Mouse (Mus musculus): ENCODE results near the gene Cpt1b. TPM values are rescaled to one million over a fixed set of nuclear protein-coding genes. Genes with fewer than 3 reads are reported as not detected.
A peak's percentile ranks its signal among the peaks of the same experiment; 100 is the strongest.

Gene Cpt1b
- total and polyA plus RNA-seq, 3 experiments = 0.92 to 2.0 TPM; not detected in 1

DNA sequence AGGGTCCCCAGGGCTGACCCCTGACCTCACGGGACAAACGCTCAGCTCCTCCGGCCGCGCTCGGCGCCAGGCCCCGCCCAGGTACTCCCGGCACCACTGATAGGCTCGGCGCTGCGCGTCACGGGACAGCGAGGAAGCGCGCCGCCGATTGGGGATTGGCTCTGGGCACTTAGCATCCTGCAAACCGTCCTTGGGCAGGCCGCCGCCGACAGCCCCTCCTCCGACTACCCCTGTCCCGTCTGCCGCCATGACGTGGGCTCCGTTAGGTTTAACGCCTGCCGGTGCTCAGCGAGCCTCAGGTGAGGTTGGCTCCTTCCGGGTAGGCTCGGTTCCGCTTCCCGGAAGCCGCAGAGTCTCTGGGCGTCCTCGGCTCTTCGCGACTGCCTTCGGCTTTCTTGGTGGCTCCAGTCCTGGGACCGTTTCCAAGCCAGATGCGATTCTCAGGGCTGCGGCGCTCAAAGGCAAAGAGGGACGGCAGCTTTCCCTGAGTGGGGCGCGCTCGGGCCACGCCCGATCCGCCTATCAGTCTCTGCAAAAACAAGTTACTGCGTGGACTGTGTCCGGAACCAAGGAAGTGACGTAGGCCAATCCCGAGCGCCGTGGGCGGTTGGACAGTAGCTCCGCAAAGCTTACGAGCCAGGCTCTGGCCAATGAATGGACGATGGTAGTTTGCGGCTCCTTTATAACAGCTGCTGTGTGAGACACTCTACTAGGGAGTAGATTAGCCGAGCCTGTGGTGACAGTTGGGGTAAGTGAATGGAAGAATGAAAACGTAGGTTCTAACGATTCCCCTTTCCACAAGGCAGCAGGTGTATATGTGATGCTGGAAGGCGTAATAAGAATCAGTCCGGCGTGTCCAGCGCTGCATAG, 3.9 kb upstream of the Cpt1b start, which contains the start of the genes C730034F03Rik, Gm44502 and Chkb (continued):
- TF ChIP-seq POLR2AphosphoS5 (IDR thresholded peaks at IDR 0.05; ENCODE audit: borderline replicate concordance, low read depth, low read length) = peak; percentile 74; the same call in 1 of the 2 replicates
- peak; percentile 64 for TF ChIP-seq MAX (IDR thresholded peaks at IDR 0.05; ENCODE audit: low read length)
- TF ChIP-seq MXI1 (IDR thresholded peaks at IDR 0.05; ENCODE audit: low read depth, low read length) = peak; percentile 69
- peak; percentile 60; the same call in 1 of the 2 replicates for TF ChIP-seq ETS1 (IDR thresholded peaks at IDR 0.05; ENCODE audit: low read depth, low read length)
- peak; percentile 83 for TF ChIP-seq BHLHE40 (IDR thresholded peaks at IDR 0.05; ENCODE audit: borderline replicate concordance, low read depth, low read length)
- no peak for TF ChIP-seq UBTF (IDR thresholded peaks at IDR 0.05; ENCODE audit: borderline replicate concordance, insufficient read depth, low read depth, low read length)
- TF ChIP-seq MYB (IDR thresholded peaks at IDR 0.05; ENCODE audit: low read depth, low read length) = no peak; the same call in none of the 2 replicates
- peak; percentile 60 to 79 for TF ChIP-seq POLR2A (IDR thresholded peaks at IDR 0.05; ENCODE audit: control insufficient read depth in 1 of 2, insufficient read depth in 1 of 2, low read depth in 1 of 2, low read length in 2 of 2, poor library complexity in 1 of 2)
- TF ChIP-seq USF1 (IDR thresholded peaks at IDR 0.05; ENCODE audit: low read depth, low read length) = peak; percentile 78
- no peak for TF ChIP-seq CTCF (IDR thresholded peaks at IDR 0.05 in 2 of 3, conservative IDR thresholded peaks at IDR 0.05 in 1 of 3; ENCODE audit: control insufficient read depth in 1 of 3, insufficient read depth in 1 of 3, low read depth in 2 of 3, low read length in 3 of 3, poor library complexity in 1 of 3, severe bottlenecking in 1 of 3)
- TF ChIP-seq HCFC1 (IDR thresholded peaks at IDR 0.05; ENCODE audit: low read depth, low read length) = peak; percentile 78
- peak; percentile 87 for TF ChIP-seq SIN3A (IDR thresholded peaks at IDR 0.05; ENCODE audit: low read length)
- TF ChIP-seq RCOR1 (IDR thresholded peaks at IDR 0.05; ENCODE audit: low read depth, low read length) = no peak
- peak; percentile 35; the same call in 1 of the 2 replicates for TF ChIP-seq TCF12 (IDR thresholded peaks at IDR 0.05; ENCODE audit: low read depth, low read length)
- TF ChIP-seq NRF1 (IDR thresholded peaks at IDR 0.05; ENCODE audit: insufficient read depth, low read depth, low read length, poor library complexity, severe bottlenecking) = peak; percentile 38; the same call in 1 of the 2 replicates
- no peak for TF ChIP-seq GABPA (IDR thresholded peaks at IDR 0.05; ENCODE audit: low read depth, low read length)
- no peak for TF ChIP-seq MAFK (IDR thresholded peaks at IDR 0.05; ENCODE audit: borderline replicate concordance, low read depth, low read length)
- TF ChIP-seq GATA1 (IDR thresholded peaks at IDR 0.05; ENCODE audit: low read depth, low read length) = no peak
- no peak; a peak in 2 of 4 replicates for TF ChIP-seq EP300 (IDR thresholded peaks at IDR 0.05; ENCODE audit: low read depth in 1 of 2, low read length in 2 of 2)
- TF ChIP-seq ZNF384 (IDR thresholded peaks at IDR 0.05; ENCODE audit: low read depth, low read length) = no peak
- no peak for TF ChIP-seq CHD2 (IDR thresholded peaks at IDR 0.05; ENCODE audit: low read length)

DNA sequence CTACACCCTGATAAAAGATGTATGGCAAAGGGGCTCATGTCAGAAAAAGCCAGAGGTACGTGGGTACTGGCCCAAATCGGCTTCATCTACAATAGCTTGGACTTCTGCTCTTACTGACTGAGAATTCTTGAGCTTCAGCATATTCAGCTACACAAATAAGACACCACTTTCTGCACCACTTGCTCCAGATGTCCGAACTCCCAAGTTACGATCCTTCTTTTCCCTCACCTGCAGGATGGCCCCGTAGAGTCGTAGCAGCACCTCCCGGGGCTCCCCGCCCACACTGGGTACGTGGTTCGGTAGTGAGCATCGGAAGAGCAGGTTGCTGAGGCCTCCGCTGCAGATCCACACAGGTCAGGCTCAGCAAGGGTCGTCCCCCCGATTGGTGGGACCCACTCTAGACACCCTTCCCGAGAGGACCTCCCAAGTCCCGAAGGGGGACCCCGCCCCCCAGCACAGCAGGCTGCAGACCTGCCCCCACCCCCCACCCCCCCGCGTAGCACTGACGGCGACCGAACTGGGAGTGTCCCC, 3.2 kb upstream of the Cpt1b start:
- H3K9me3 ChIP-seq (replicated peaks; ENCODE audit: insufficient read depth, low read length) = no peaks in the 10 kb centered on the region
- H3K4me1 ChIP-seq (ENCODE audit: control insufficient read depth in 1 of 2, insufficient read depth in 2 of 2, low read length in 2 of 2) = peaks cover 0 to 9% of the 10 kb centered on the region in 2 experiments; a peak in 1 of 4 replicates
- no peaks in the 10 kb centered on the region; the same call in 1 of the 2 replicates for H3K79me2 ChIP-seq (ENCODE audit: control insufficient read depth, insufficient read depth, low read length, poor library complexity)
- H3K36me3 ChIP-seq (ENCODE audit: control insufficient read depth in 1 of 2, insufficient read depth in 2 of 2, low read length in 2 of 2) = peaks cover 0 to 5% of the 10 kb centered on the region in 2 experiments; a peak in 2 of 4 replicates
- TF ChIP-seq MAZ (IDR thresholded peaks at IDR 0.05; ENCODE audit: low read depth, low read length) (no peak), USF2 (IDR thresholded peaks at IDR 0.05; ENCODE audit: borderline replicate concordance in 1 of 2, insufficient read depth in 1 of 2, low read depth in 1 of 2, low read length in 2 of 2) (no peak), TCF12 (IDR thresholded peaks at IDR 0.05; ENCODE audit: low read depth, low read length) (no peak), POLR2AphosphoS5 (IDR thresholded peaks at IDR 0.05; ENCODE audit: borderline replicate concordance, low read depth, low read length) (no peak), GABPA (IDR thresholded peaks at IDR 0.05; ENCODE audit: low read depth, low read length) (no peak), TAL1 (IDR thresholded peaks at IDR 0.05; ENCODE audit: low read length) (no peak), MAFK (IDR thresholded peaks at IDR 0.05; ENCODE audit: borderline replicate concordance, low read depth, low read length) (no peak), ZMIZ1 (IDR thresholded peaks at IDR 0.05; ENCODE audit: low read depth, low read length) (no peak), CHD2 (IDR thresholded peaks at IDR 0.05; ENCODE audit: low read length) (no peak), JUND (IDR thresholded peaks at IDR 0.05; ENCODE audit: low read depth, low read length) (no peak), ZNF384 (IDR thresholded peaks at IDR 0.05; ENCODE audit: low read depth, low read length) (no peak), UBTF (IDR thresholded peaks at IDR 0.05; ENCODE audit: borderline replicate concordance, insufficient read depth, low read depth, low read length) (no peak), RCOR1 (IDR thresholded peaks at IDR 0.05; ENCODE audit: low read depth, low read length) (no peak), POLR2A (IDR thresholded peaks at IDR 0.05; ENCODE audit: control insufficient read depth in 1 of 2, insufficient read depth in 1 of 2, low read depth in 1 of 2, low read length in 2 of 2, poor library complexity in 1 of 2) (no peak)
- H3K4me3 ChIP-seq (ENCODE audit: control insufficient read depth in 1 of 2, insufficient read depth in 1 of 2, low read depth in 2 of 2, low read length in 2 of 2) = peak overlapping the region; percentile 75 to 84
- DNase-seq (ENCODE audit: low read depth, low spot score) = no peak
- peak overlapping the region; percentile 69 for H3K9ac ChIP-seq (ENCODE audit: control insufficient read depth, low read depth, low read length, poor library complexity, severe bottlenecking)
- no peaks in the 10 kb centered on the region for H3K27me3 ChIP-seq (ENCODE audit: control insufficient read depth in 1 of 2, insufficient read depth in 2 of 2, low read length in 2 of 2)
- no peak overlapping the region for H3K27ac ChIP-seq (ENCODE audit: control insufficient read depth, low read depth, low read length)
